Mouse (Mus musculus) stomach, embryonic 16.5 days (tissue): ENCODE data around the gene Ttc39b. TPM values are rescaled to one million over a fixed set of nuclear protein-coding genes. Genes with fewer than 3 reads are reported as not detected.
A peak's percentile ranks its signal among the peaks of the same experiment; 100 is the strongest.

ENCODE experiments used
- ATAC-seq: fragments of 200-750 bp; cut with Nextera tagmentation; 2 replicates; pipeline ENCODE4 v1.8.0; 2017; ENCODE audit warnings: moderate number of reproducible peaks, moderate TSS enrichment; ENCODE audit not compliant: insufficient read depth, low FRiP score
- H3K27ac ChIP-seq: fragments of 300-500 bp; sonication (generic); 2 replicates; pipeline ENCODE4 v1.5.1; 2014; ENCODE audit warnings: low read length
- H3K27me3 ChIP-seq: fragments of 300-500 bp; sonication (generic); 2 replicates; pipeline ENCODE4 v1.6.1; 2014; ENCODE audit warnings: low read length, control low read depth, mixed read lengths; ENCODE audit not compliant: control insufficient read depth, insufficient read depth
- H3K36me3 ChIP-seq: fragments of 300-500 bp; sonication (generic); 2 replicates; pipeline ENCODE4 v1.6.1; 2014; ENCODE audit warnings: low read length; ENCODE audit not compliant: control insufficient read depth, insufficient read depth
- H3K4me1 ChIP-seq: fragments of 300-500 bp; sonication (generic); 2 replicates; pipeline ENCODE4 v1.6.1; 2014; ENCODE audit warnings: low read length, control low read depth, mixed read lengths; ENCODE audit not compliant: control insufficient read depth, insufficient read depth
- H3K4me2 ChIP-seq: fragments of 300-500 bp; sonication (generic); 2 replicates; pipeline ENCODE4 v1.6.1; 2014; ENCODE audit warnings: low read depth, low read length, mixed read lengths
- H3K4me3 ChIP-seq: fragments of 300-500 bp; sonication (generic); replicated peaks from 2 replicates; pipeline ENCODE4 v1.5.1; 2014; ENCODE audit warnings: mild to moderate bottlenecking, low read length
- H3K9ac ChIP-seq: fragments of 300-500 bp; sonication (generic); 2 replicates; pipeline ENCODE4 v1.6.1; 2014; ENCODE audit warnings: low read length
- H3K9me3 ChIP-seq: fragments of 300-500 bp; sonication (generic); replicated peaks from 2 replicates; pipeline ENCODE4 v1.6.1; 2016; ENCODE audit warnings: low read length, control low read depth; ENCODE audit not compliant: control insufficient read depth
- WGBS: fragments of 180-500 bp; shearing (Covaris S2); extraction: QIAGEN DNeasy Blood & Tissue Kit; methylation state at CpG from one replicate; pipeline ENCODE4 v1.1.7; 2014; 5-methylcytosine and 5-hydroxymethylcytosine counted together
- polyA plus RNA-seq: library from polyadenylated mRNA; unstranded; fragments of >200 nt; fragmentation: Nextera tagmentation; extraction: Ambion mirVana; gene quantifications from 2 replicates; pipeline ENCODE4 v1.2.1, GENCODE M21; 2015

Ttc39b gene
- polyA plus RNA-seq, 1 experiment from 2014 or later = 5.0 TPM

DNA sequence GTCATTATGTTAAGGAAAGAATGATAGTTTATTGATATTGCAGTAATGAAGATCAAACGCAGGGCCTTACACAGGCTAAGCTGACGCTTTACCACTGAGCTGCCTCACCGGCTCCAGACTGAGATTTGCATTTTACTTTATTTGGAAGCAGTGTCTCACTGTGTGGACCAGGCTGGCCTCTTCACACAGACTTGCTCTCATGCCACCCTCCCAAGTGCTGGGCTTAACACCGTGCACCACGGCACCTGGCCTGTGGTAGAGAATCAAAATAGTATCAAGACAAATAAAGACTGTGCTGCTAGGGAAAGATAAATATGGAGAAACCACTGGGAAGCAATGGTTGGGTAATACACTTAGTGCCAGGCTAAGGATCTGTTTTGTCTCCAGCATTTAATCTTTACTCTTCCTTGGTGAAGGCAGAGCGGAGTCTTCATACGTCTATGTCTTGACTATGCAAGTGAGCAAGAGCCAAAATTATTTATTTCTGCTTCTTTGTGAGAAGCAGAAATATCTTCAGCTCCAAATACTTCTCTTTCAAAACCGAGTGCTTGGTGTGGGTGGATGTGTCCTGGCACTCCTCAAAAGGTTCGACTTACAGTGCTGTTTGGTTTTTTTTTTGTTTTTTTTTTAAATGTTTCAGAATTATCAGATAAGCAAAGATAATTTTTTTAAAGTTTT is 19.2 kb upstream of the Ttc39b start:
- 61% methylated on average over 9 of the region's 9 CpGs for WGBS
- Histone ChIP-seq H3K36me3 (no peaks in the 10 kb centered on the region), H3K27ac (no peak overlapping the region; the same call in 1 of the 2 replicates), H3K4me1 (0 out of 2 replicates have a peak, but pooled peaks cover 5% of the 10 kb centered on the region), H3K9ac (no peak overlapping the region), H3K27me3 (no peaks in the 10 kb centered on the region), H3K9me3 (no peaks in the 10 kb centered on the region), H3K4me2 (no peak overlapping the region), H3K4me3 (no peak overlapping the region)
- ATAC-seq = peak; percentile 29; the same call in 1 of the 2 replicates

- ATAC-seq = peak; percentile 37; the same call in 1 of the 2 replicates
- Histone ChIP-seq H3K4me2 (peak overlapping the region; percentile 11; the same call in 1 of the 2 replicates), H3K9ac (no peak overlapping the region), H3K9me3 (no peaks in the 10 kb centered on the region), H3K4me1 (0 out of 2 replicates have a peak, but pooled peaks cover 5% of the 10 kb centered on the region), H3K4me3 (no peak overlapping the region), H3K36me3 (no peaks in the 10 kb centered on the region), H3K27ac (0 out of 2 replicates have a peak overlapping the region, but pooled peaks have one; percentile 11), H3K27me3 (no peaks in the 10 kb centered on the region)
- WGBS = 51% methylated on average over 14 of the region's 14 CpGs
Observed at GRCm38 (mm10) chr4:83342268-83342970, 18.4 kb upstream of the Ttc39b start.

- ATAC-seq = no peak
- no peak overlapping the region for H3K27ac ChIP-seq
- no peak overlapping the region for H3K4me2 ChIP-seq
- WGBS = 69% methylated on average over 1 of the region's 1 CpGs
- no peak overlapping the region for H3K9ac ChIP-seq
- no peaks in the 10 kb centered on the region for H3K9me3 ChIP-seq
- no peak overlapping the region for H3K4me3 ChIP-seq
- no peaks in the 10 kb centered on the region for H3K36me3 ChIP-seq
- 0 out of 2 replicates have a peak, but pooled peaks cover 5% of the 10 kb centered on the region for H3K4me1 ChIP-seq
- no peaks in the 10 kb centered on the region for H3K27me3 ChIP-seq
Observed at GRCm38 (mm10) chr4:83339393-83339792, 15.3 kb upstream of the Ttc39b start.

DNA sequence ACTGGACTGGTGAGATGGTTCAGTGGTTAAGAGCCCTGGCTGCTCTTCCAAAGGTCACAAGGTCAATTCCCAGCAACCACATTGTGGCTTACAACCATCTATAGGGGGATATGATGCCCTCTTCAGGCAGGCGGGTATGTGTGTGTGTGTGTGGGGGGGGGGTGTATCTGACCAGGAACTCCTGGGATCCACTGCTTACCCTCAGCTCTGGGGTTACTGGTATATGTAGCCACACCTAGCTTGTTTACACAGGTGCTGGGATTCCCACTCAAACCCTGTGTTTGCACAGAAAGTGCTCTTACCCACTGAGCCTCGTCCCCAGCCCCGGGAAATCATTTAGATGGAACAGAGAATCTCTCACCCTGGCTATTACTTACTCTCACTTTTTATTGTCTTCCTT is 13.7 kb upstream of the Ttc39b start:
- H3K4me3 ChIP-seq = no peak overlapping the region
- H3K4me1 ChIP-seq = 0 out of 2 replicates have a peak, but pooled peaks cover 4% of the 10 kb centered on the region
- 67% methylated on average over 3 of the region's 3 CpGs for WGBS
- no peak overlapping the region for H3K27ac ChIP-seq
- no peak for ATAC-seq
- no peaks in the 10 kb centered on the region for H3K27me3 ChIP-seq
- no peak overlapping the region for H3K4me2 ChIP-seq
- no peaks in the 10 kb centered on the region for H3K9me3 ChIP-seq
- H3K36me3 ChIP-seq = no peaks in the 10 kb centered on the region
- H3K9ac ChIP-seq = no peak overlapping the region

- no peak for ATAC-seq
Observed at GRCm38 (mm10) chr4:83330369-83330768, 6.3 kb upstream of the Ttc39b start.

GRCm38 (mm10) chr4:83329615-83330014 is 5.6 kb upstream of the Ttc39b start:
- H3K9ac ChIP-seq = no peak overlapping the region
- WGBS = 52% methylated on average over 4 of the region's 4 CpGs
- H3K4me1 ChIP-seq = peaks cover 4% of the 10 kb centered on the region; the same call in 1 of the 2 replicates
- no peaks in the 10 kb centered on the region for H3K36me3 ChIP-seq
- H3K27ac ChIP-seq = no peak overlapping the region
- H3K9me3 ChIP-seq = no peaks in the 10 kb centered on the region
- ATAC-seq = no peak
- H3K27me3 ChIP-seq = 0 out of 2 replicates have a peak, but pooled peaks cover 3% of the 10 kb centered on the region
- H3K4me3 ChIP-seq = no peak overlapping the region
- no peak overlapping the region for H3K4me2 ChIP-seq

More at GRCm38 (mm10) chr4:83330369-83330768, 6.3 kb upstream of the Ttc39b start:
- Histone ChIP-seq H3K9ac (no peak overlapping the region), H3K9me3 (no peaks in the 10 kb centered on the region), H3K27ac (no peak overlapping the region), H3K27me3 (no peaks in the 10 kb centered on the region), H3K36me3 (no peaks in the 10 kb centered on the region), H3K4me2 (no peak overlapping the region), H3K4me3 (no peak overlapping the region), H3K4me1 (peaks cover 4% of the 10 kb centered on the region; the same call in 1 of the 2 replicates)
- WGBS = 82% methylated on average over 4 of the region's 4 CpGs

- WGBS = 32% methylated on average over 9 of the region's 9 CpGs
- Histone ChIP-seq H3K4me2 (0 out of 2 replicates have a peak overlapping the region, but pooled peaks have one; percentile 1), H3K9me3 (no peaks in the 10 kb centered on the region), H3K4me3 (no peak overlapping the region), H3K36me3 (no peaks in the 10 kb centered on the region), H3K9ac (no peak overlapping the region; the same call in 1 of the 2 replicates), H3K4me1 (peaks cover 4% of the 10 kb centered on the region; the same call in 1 of the 2 replicates), H3K27ac (no peak overlapping the region; the same call in 1 of the 2 replicates), H3K27me3 (0 out of 2 replicates have a peak, but pooled peaks cover 3% of the 10 kb centered on the region)
- no peak for ATAC-seq
Observed at GRCm38 (mm10) chr4:83328026-83328945, 4.2 kb upstream of the Ttc39b start.

GRCm38 (mm10) chr4:83327526-83327925 is 3.5 kb upstream of the Ttc39b start:
- WGBS = 58% methylated on average over 4 of the region's 4 CpGs
- Histone ChIP-seq H3K36me3 (no peaks in the 10 kb centered on the region), H3K27me3 (0 out of 2 replicates have a peak, but pooled peaks cover 3% of the 10 kb centered on the region), H3K9ac (no peak overlapping the region), H3K4me3 (no peak overlapping the region), H3K4me2 (0 out of 2 replicates have a peak overlapping the region, but pooled peaks have one; percentile 1), H3K9me3 (no peaks in the 10 kb centered on the region), H3K27ac (no peak overlapping the region; the same call in 1 of the 2 replicates), H3K4me1 (peaks cover 4% of the 10 kb centered on the region; the same call in 1 of the 2 replicates)
- no peak for ATAC-seq
